Mouse (Mus musculus): Measurements from ENCODE around the gene Chmp4b.
A peak's percentile ranks its signal among the peaks of the same experiment; 100 is the strongest.

Gene Chmp4b

GRCm38 (mm10) chr2:154651363-154651762 lies at the start of gene Chmp4b:
Gene Chmp4b (plus strand): TSS chr2:154651705.
- DNase-seq = no peak

- DNase-seq = no peak
Measured at GRCm38 (mm10) chr2:154603007-154603637, 48.4 kb upstream of the Chmp4b start.

- DNase-seq = peak; percentile 98
Measured at GRCm38 (mm10) chr2:154603638-154604153, 47.8 kb upstream of the Chmp4b start, which contains the start of gene Pxmp4. Gene Pxmp4 (minus strand): TSS chr2:154603708.

GRCm38 (mm10) chr2:154604156-154604555 lies 47.3 kb upstream of the Chmp4b start:
- no peak for DNase-seq

- DNase-seq = no peak
Measured at GRCm38 (mm10) chr2:154606965-154607364, 44.5 kb upstream of the Chmp4b start.

GRCm38 (mm10) chr2:154609050-154609767 lies 42.3 kb upstream of the Chmp4b start:
- DNase-seq = no peak

- peak; percentile 89 for DNase-seq
Measured at GRCm38 (mm10) chr2:154613118-154614115, 38.1 kb upstream of the Chmp4b start, which contains the start of the genes Zfp341 and 4930519P11Rik. Gene Zfp341 (plus strand): TSS chr2:154613297. Gene 4930519P11Rik (minus strand): TSS chr2:154613437.

GRCm38 (mm10) chr2:154614841-154615576 lies 36.5 kb upstream of the Chmp4b start:
- peak; percentile 62 for DNase-seq

GRCm38 (mm10) chr2:154615674-154616073 lies 35.8 kb upstream of the Chmp4b start:
- no peak for DNase-seq

- no peak for DNase-seq
Measured at GRCm38 (mm10) chr2:154617061-154617460, 34.4 kb upstream of the Chmp4b start.

GRCm38 (mm10) chr2:154621684-154622083 lies 29.8 kb upstream of the Chmp4b start:
- no peak for DNase-seq

GRCm38 (mm10) chr2:154624137-154624536 lies 27.4 kb upstream of the Chmp4b start:
- DNase-seq = no peak

- no peak for DNase-seq
Measured at GRCm38 (mm10) chr2:154630531-154630930, 21.0 kb upstream of the Chmp4b start.

- DNase-seq = no peak
Measured at GRCm38 (mm10) chr2:154632203-154632780, 19.2 kb upstream of the Chmp4b start.

GRCm38 (mm10) chr2:154633039-154633742 lies 18.3 kb upstream of the Chmp4b start:
- no peak for DNase-seq

- no peak for DNase-seq
Measured at GRCm38 (mm10) chr2:154633876-154634644, 17.4 kb upstream of the Chmp4b start.

- no peak for DNase-seq
Measured at GRCm38 (mm10) chr2:154635826-154636225, 15.7 kb upstream of the Chmp4b start.

GRCm38 (mm10) chr2:154638521-154638920 lies 13.0 kb upstream of the Chmp4b start:
- DNase-seq = no peak

GRCm38 (mm10) chr2:154639115-154639514 lies 12.4 kb upstream of the Chmp4b start:
- no peak for DNase-seq

- no peak for DNase-seq
Measured at GRCm38 (mm10) chr2:154641176-154641575, 10.3 kb upstream of the Chmp4b start.

Measured in cerebellum, adult 11-12 months (tissue).